Mouse (Mus musculus) bone marrow, adult 2 months (tissue): ENCODE data around the gene Foxn3.

Experiments used
- CTCF ChIP-seq: fragments of 200-500 bp; IDR thresholded peaks from 2 replicates; pipeline ENCODE4 v1.5.1; 2011; ENCODE audit warnings: low read length, control low read depth; ENCODE audit not compliant: control insufficient read depth, insufficient read depth
- POLR2A ChIP-seq: fragments of 200-500 bp; IDR thresholded peaks from 2 replicates; pipeline ENCODE4 v1.6.1; 2011; ENCODE audit warnings: low read depth, mild to moderate bottlenecking, control low read depth, low read length, borderline replicate concordance; ENCODE audit not compliant: control insufficient read depth

DNA sequence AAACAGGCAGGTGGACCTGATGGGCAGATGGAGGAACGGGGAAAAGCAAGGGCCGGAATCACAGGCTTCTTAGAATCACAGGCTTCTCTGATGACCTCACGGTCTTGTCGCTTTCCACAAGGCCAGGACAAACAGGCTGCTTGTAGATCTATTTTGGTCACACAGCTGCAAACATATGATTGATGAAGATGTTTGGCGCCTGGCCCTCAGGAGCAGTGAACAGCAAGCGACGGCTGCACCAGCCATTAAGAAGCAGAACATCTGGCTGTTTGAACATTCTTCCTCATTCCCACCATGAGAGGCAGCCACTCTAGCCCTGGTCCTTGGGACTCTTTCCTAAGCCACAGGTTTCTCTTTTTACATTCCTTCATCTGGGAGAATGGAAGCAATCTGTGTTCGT, 294.0 kb downstream of the Foxn3 start:
- TF ChIP-seq CTCF (no peak), POLR2A (no peak)
